Mouse (Mus musculus): ENCODE measurements around the gene Nppc. TPM values are rescaled to one million over a fixed set of nuclear protein-coding genes. Genes with fewer than 3 reads are reported as not detected.

Gene Nppc
- total RNA-seq (2015; ENCODE audit: low replicate concordance) (not detected in 2 replicates), total RNA-seq (2017; ENCODE audit: low replicate concordance) (not detected in 2 replicates)

DNA sequence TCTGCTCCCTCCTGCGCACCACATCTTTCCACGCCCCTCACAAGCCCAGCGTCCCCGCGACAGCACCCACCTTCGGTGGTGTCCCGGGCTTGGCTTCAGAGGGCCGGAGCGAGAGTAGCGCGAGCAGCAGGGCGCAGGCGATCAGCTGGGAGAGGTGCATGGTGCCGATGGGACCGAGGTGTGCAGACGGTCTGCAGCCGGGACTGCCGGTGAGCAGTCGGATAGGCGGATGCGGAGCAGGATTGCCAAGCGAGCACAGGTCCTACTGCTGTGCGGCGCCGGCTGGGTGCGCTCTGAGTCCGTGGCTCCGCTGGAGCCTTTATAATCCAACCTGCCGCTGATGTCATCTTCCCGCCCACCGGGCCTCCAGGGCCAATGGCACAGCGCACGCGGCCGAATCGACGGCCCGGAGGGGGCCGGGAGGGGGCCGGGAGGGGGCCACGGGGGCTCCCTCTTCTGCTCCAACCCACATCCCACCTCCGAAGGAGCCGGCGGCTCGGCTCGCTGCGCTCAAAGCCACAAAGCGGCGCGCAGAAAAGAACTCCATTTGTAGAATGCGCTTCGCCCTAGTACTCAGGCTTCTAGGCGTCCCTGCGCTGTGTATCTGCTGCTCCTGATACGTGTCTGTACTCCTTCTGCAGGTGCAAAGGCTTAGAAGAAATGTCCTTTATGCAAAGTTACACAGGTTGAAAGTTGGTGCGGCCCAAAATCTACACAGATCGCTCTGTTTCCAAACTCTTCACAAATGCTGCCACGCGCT, at the start of gene Nppc:
TSS of gene Nppc (minus strand) at position 293 of the 760 bp plus-strand sequence.
- ATAC-seq (replicated peaks; ENCODE audit: low FRiP score, poor library complexity, severe bottlenecking) = no peak

GRCm38 (mm10) chr1:86719391-86719790, 49.0 kb upstream of the Nppc start:
- ATAC-seq (replicated peaks; ENCODE audit: low FRiP score, poor library complexity, severe bottlenecking) = no peak

DNA sequence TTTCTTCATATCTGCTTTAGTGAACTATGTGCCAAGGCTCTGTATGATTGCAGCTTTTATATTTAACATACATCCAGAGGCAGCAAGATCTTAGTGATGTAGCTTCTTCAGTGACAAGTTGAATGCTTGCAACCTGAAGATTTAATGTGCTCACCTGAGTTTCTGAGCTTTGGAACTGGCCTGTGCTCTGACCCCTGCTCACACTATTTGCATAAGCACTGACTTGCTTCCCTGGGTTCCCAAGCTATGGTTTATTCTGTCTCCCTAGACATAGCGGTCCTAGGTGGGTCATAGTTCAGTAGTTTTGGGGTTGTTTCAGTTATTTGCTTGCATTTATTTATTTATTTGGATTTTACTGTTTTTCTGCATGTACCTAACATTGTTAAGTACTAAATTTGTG, 47.8 kb upstream of the Nppc start:
- ATAC-seq (replicated peaks; ENCODE audit: low FRiP score, poor library complexity, severe bottlenecking) = no peak

DNA sequence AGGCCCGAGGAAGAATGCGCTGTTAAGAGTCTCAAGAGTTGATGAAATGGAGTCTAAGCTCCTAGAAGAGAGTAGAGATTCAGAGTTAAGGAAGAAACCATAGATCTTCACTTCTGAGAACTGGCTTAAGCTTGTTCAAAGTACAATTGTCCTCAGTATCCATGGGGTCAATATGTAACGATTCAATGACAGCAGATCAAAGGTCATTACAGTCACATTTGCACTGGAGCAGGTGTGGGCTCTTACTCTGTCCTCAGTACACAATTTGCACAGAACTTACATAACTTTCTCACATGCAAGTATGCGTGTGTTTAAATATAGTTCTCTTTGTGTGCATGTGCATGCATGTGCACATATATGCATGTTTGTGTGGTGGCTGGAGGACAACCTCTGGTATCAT, 42.7 kb upstream of the Nppc start:
- no peak for ATAC-seq (replicated peaks; ENCODE audit: low FRiP score, poor library complexity, severe bottlenecking)

GRCm38 (mm10) chr1:86712045-86712444, 41.7 kb upstream of the Nppc start:
- no peak for ATAC-seq (replicated peaks; ENCODE audit: low FRiP score, poor library complexity, severe bottlenecking)

GRCm38 (mm10) chr1:86709546-86709945, 39.2 kb upstream of the Nppc start:
- ATAC-seq (replicated peaks; ENCODE audit: low FRiP score, poor library complexity, severe bottlenecking) = no peak

GRCm38 (mm10) chr1:86705461-86705860, 35.1 kb upstream of the Nppc start:
- ATAC-seq (replicated peaks; ENCODE audit: low FRiP score, poor library complexity, severe bottlenecking) = no peak

DNA sequence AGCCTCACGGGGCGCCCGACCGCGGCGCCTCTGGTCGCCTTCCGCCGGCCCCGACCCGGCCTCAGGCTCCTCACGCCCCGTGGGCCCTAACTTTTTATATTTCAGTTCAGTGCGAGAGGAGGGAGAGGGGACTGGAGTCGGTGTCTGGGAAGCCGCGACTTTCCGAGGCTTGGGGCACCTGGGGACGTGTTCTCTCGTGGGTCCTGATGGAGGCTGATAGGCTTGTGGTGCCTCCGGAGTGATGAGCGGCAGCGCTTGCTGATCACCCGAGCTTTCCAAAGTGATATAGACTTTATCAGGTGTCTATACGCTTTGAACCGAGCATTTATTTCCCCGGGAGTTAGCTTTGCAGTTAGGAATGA, 33.6 kb upstream of the Nppc start:
- ATAC-seq (replicated peaks; ENCODE audit: low FRiP score, poor library complexity, severe bottlenecking) = peak; percentile 48; the same call in 1 of the 2 replicates

DNA sequence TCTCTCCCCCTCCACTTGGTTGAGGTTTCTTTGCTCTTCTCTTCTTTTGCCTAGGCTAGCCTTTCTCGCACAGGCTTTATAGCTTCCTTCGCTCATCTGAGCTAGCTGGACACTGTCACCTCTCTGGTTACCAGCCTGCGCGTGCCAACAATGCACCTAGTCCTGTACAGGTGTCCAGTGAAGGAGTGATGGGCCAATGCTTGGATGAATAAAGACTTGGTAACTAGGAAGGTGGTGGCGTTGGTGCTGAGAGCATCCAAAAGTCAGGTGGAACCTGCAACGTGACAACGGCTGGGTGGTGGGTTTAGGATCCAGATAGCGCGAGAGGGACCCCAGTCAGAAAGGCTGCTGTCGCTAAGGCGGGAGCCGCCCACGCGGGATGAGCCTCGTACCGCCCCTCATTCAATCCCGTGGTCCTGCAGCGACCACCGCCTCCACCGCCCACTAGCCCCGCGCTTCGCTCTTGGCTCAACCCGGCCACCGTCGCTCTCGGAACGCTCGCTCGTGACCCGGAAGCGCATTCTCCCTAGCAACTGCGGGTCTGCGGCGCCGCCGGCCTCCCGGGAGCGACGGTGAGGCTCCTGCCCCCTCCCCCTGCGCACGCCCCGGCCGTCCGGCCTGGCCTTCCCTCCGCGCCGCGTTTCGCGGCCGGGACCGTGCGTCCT, 33.1 kb upstream of the Nppc start, which contains the start of gene Dis3l2:
TSS of gene Dis3l2 (plus strand) at position 509 of the 665 bp plus-strand sequence.
- ATAC-seq (replicated peaks; ENCODE audit: low FRiP score, poor library complexity, severe bottlenecking) = peak; percentile 50; the same call in 1 of the 2 replicates

DNA sequence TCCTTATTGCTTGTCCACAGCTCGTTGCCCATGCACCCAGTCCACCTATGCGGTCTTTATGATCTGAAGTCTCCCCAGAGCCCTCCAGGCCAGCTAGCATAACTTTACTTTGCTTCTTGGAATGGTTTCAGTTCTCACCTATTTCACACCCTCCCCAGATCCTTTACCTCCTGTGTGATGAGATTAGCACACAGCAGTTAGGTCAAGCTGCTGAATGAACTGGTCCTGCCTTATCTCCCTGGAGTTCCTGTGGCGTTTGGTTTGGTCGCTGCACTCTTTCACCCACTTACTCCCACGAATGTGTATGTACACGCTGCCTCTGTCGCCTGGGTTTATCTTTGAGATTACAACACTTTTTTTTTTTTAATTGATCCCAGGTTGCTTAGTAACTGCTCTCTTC, 30.0 kb upstream of the Nppc start:
- no peak for ATAC-seq (replicated peaks; ENCODE audit: low FRiP score, poor library complexity, severe bottlenecking)

- ATAC-seq (replicated peaks; ENCODE audit: low FRiP score, poor library complexity, severe bottlenecking) = no peak
Measured at GRCm38 (mm10) chr1:86699346-86700136, 29.2 kb upstream of the Nppc start.

GRCm38 (mm10) chr1:86698721-86699120, 28.4 kb upstream of the Nppc start:
- no peak for ATAC-seq (replicated peaks; ENCODE audit: low FRiP score, poor library complexity, severe bottlenecking)

DNA sequence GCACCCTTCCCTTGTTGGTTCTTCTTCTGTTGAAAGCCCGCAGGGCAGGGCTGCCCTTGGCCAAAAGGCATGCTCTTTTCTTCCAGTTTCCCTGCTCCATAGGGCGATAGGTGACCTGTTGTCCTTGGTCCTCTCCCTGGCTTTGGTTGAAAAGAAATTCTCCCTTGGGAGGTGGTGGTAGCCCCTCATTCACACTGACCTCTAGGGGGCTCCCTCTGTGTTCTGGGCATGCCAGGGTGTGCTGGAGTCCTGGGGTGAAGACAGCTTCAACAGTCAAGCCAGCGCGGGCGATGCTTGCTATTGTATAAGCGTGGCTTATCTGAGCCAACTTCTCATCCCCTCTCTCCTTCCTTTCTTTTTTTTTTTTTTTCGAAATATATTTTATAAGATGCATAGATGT, 26.6 kb upstream of the Nppc start:
- peak; percentile 47; the same call in 1 of the 2 replicates for ATAC-seq (replicated peaks; ENCODE audit: low FRiP score, poor library complexity, severe bottlenecking)

- no peak for ATAC-seq (replicated peaks; ENCODE audit: low FRiP score, poor library complexity, severe bottlenecking)
Measured at GRCm38 (mm10) chr1:86691027-86691426, 20.7 kb upstream of the Nppc start.

DNA sequence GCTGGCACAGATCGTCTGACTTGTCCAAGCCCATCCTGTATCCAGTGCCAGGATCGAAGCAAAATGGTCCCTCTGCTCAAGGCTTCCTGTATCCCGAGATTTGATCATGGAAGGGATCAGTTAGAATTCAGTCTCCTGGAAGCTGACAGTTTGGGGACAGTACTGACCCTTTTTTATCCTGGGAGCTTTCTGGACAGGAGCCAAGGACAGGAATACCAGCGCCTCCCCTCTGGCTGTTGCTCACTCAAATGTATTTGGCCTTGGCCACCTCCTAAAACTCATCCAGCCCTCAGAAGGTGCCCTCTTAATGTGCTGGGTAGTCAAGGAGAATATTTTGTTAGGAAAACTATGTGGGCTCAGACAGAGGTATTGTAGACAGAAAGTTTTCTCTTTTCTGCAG, 16.9 kb upstream of the Nppc start:
- ATAC-seq (replicated peaks; ENCODE audit: low FRiP score, poor library complexity, severe bottlenecking) = no peak

DNA sequence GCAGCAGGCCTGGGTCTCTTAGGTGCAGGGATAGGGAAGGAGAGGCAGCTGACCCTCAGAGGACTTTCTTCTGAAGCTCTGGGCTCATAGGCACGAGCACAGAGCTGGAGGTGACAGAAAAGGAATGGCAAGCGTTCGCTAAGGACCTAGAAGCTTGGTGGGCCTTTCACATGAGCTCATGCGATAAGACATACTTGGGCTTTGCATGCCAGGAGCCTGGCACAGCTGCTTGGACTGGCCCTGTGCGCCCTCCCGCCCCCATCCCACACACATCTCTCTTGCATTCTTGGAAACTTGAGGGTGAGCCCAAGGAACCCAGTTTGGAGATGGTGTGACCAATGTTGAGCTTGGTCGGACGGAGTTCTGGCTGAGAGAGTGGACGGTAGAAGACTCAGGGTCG, 8.3 kb upstream of the Nppc start:
- no peak for ATAC-seq (replicated peaks; ENCODE audit: low FRiP score, poor library complexity, severe bottlenecking)

GRCm38 (mm10) chr1:86677624-86678023, 7.3 kb upstream of the Nppc start:
- no peak for ATAC-seq (replicated peaks; ENCODE audit: low FRiP score, poor library complexity, severe bottlenecking)

DNA sequence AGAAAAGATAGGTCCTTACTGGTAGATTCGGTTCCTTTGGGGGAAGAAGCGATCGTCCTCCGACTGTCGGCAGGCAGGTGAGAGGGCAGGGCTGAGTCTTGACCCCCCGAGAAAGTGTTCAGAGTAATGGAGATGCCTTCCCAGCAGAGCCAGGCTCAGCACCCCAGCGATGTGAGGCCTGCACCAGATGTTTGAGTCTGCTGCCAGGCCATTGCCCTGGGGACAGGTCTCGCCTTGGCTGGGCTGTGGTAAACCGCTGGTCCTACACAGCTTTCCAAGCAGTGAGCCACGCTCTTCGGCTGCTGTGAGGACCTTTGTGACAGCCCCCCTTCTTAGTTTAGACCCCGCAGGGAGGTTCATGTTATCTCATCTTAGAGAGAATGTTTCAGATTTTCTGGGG, 4.8 kb upstream of the Nppc start:
- no peak for ATAC-seq (replicated peaks; ENCODE audit: low FRiP score, poor library complexity, severe bottlenecking)

DNA sequence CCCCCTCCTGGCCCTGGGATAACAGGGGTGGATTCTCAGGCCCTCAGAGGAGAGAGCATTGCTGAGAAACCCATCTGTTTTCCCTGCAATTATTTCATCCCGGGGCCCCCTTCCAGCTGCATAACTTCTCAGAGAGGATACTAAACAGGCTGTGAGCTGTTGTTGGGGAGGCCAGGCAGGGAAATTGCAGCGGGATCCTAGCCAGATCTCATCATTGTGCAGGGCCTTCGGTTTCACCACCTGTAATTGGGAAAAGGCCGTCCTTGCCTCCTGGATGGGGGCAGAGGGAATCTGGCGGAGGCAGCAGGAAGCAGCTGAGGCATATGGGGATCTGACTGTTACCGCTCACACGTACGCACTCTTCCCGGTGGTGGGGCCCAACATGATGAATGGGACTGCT, 4.0 kb upstream of the Nppc start:
- no peak for ATAC-seq (replicated peaks; ENCODE audit: low FRiP score, poor library complexity, severe bottlenecking)

DNA sequence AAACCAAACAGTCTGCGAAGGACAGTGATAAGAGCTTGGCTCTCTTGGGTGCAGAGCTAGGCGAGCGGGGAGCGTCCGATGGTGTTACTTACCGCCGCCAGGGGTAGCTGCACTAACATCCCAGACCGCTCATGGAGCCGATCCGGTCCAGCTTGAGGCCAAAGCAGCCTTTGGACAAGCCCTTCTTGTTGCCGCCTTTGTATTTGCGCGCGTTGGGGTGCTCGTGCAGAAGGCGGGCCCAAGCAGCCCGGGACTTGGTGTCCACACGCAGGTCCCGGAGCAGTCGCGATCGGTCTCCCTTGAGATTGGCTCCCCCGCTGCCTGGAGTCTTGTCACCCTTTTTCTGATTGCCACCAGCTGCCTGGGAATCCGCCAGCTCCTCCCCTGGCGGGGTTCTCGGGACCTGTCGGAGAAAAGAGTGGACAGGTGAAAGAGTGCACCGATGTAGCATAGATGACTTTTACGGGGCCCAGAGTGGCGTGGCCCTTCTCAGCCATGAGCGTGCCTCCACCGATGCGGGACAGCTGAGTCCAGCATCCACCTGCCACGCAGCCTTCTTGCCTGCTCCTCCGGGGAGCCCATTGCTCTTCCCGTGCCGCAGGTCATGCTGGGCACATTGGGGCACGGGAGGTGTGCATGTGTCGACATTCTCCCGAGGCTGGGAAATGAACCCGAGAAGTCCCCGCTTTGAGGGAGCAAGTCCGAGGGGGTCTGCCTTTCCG, 658 bp downstream of the Nppc start:
- 0 out of 2 replicates have a peak, but pooled peaks have one; percentile 37 for ATAC-seq (replicated peaks; ENCODE audit: low FRiP score, poor library complexity, severe bottlenecking)
